Mouse (Mus musculus) 3134 (cell line): Measurements from ENCODE around the gene Speer2.

Experiments used
- DNase-seq: peaks from one replicate; pipeline ENCODE4 v3.0.0-alpha.2; 2011; ENCODE audit warnings: low spot score; ENCODE audit not compliant: insufficient read length; ENCODE audit errors: extremely low read depth

The Speer2 gene

DNA sequence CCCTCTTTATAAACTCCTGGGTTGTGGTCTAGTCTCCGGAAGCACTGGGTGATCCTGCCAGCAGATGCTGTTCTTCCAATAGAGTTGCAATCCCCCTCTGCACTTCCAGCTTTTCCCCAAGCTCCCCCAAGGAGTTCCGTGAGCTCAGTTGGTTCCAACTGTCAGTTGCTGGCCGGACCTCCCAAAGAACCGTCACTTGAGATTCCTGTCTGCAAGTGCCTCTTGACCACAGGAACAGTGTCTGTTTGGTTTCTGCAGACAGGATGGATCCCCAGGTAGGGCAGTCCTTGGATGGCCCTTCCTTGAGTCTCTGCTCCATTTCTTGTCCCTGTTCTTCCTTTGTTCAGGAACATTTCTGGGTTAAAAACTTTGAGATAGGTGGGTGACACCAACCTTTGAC lies at the start of gene Speer2:
Speer2 (minus strand) TSS at position 101 of the 400 bp plus-strand sequence.
- no peak for DNase-seq

- DNase-seq, result no peak
Observed at GRCm38 (mm10) chr16:69904303-69904702, 40.8 kb upstream of the Speer2 start.

- DNase-seq, result no peak
Observed at GRCm38 (mm10) chr16:69880712-69881111, 17.2 kb upstream of the Speer2 start.

- DNase-seq, result no peak
Observed at GRCm38 (mm10) chr16:69836628-69837027, 26.9 kb downstream of the Speer2 start.

- no peak for DNase-seq
Observed at GRCm38 (mm10) chr16:69813652-69814051, 49.9 kb downstream of the Speer2 start.
